Mouse (Mus musculus) heart, embryonic 16.5 days (tissue): ENCODE measurements around the gene Olfr350. TPM values are rescaled to one million over a fixed set of nuclear protein-coding genes. Genes with fewer than 3 reads are reported as not detected.

ENCODE experiments used
- ATAC-seq: fragments of 200-750 bp; cut with Nextera tagmentation; replicated peaks from 2 replicates; pipeline ENCODE4 v1.8.0; 2017; ENCODE audit warnings: moderate number of reproducible peaks; ENCODE audit not compliant: insufficient read depth, low FRiP score; ENCODE audit errors: extremely low read depth
- H3K27ac ChIP-seq: fragments of 300-500 bp; sonication (generic); 2 replicates; pipeline ENCODE4 v1.5.1; 2014; ENCODE audit warnings: mild to moderate bottlenecking, low read length, control low read depth, moderate library complexity
- H3K27me3 ChIP-seq: fragments of 300-500 bp; sonication (generic); 2 replicates; pipeline ENCODE4 v1.6.1; 2014; ENCODE audit warnings: low read length, mixed read lengths; ENCODE audit not compliant: control insufficient read depth, insufficient read depth
- H3K36me3 ChIP-seq: fragments of 300-500 bp; sonication (generic); 2 replicates; pipeline ENCODE4 v1.6.1; 2014; ENCODE audit not compliant: control insufficient read depth, insufficient read depth
- H3K4me1 ChIP-seq: fragments of 300-500 bp; sonication (generic); 2 replicates; pipeline ENCODE4 v1.6.1; 2014; ENCODE audit warnings: low read length, mixed read lengths; ENCODE audit not compliant: control insufficient read depth, insufficient read depth
- H3K4me2 ChIP-seq: fragments of 300-500 bp; sonication (generic); 2 replicates; pipeline ENCODE4 v1.6.1; 2014; ENCODE audit warnings: low read depth, mild to moderate bottlenecking, control low read depth, low read length
- H3K4me3 ChIP-seq: fragments of 300-500 bp; sonication (generic); 2 replicates; pipeline ENCODE4 v1.5.1; 2014; ENCODE audit warnings: mild to moderate bottlenecking, control low read depth, low read length
- H3K9ac ChIP-seq: fragments of 300-500 bp; sonication (generic); 2 replicates; pipeline ENCODE4 v1.6.1; 2014; ENCODE audit warnings: low read length, control low read depth
- H3K9me3 ChIP-seq: fragments of 300-500 bp; sonication (generic); replicated peaks from 2 replicates; pipeline ENCODE4 v1.6.1; 2016; ENCODE audit warnings: low read length; ENCODE audit not compliant: control insufficient read depth
- WGBS: fragments of 180-500 bp; shearing (Covaris S2); extraction: QIAGEN DNeasy Blood & Tissue Kit; methylation state at CpG from one replicate; pipeline ENCODE4 v1.1.7; 2014; 5-methylcytosine and 5-hydroxymethylcytosine counted together
- polyA plus RNA-seq: library from polyadenylated mRNA; unstranded; fragments of >200 nt; fragmentation: Nextera tagmentation; extraction: Ambion mirVana; gene quantifications from 2 replicates; pipeline ENCODE4 v1.2.1, GENCODE M21; 2015

Gene Olfr350
- polyA plus RNA-seq, result not detected in 2 replicates

DNA sequence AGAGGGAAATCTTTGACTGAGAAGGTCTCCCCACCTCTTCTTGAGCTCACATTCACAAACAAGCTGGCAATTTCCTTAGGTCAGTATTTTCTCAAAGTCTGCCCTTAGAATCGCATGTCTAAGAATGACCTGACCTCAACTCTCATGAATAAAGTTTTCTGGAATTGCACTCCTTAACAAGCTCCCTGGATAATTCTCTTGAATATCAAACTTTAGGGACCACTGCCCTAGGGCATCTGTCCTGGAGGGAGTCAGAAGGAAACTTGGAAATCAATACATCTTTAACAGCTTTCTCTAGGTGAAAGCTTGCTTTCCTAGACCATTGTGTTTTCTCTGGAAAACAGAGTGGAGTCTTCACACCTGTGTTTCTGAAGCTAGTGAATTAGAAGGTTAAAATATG, at the start of gene Olfr350:
TSS of gene Olfr350 (plus strand) at position 301 of the 400 bp plus-strand sequence.
- H3K27ac ChIP-seq, result no peak within 1 kb of the TSS
- H3K4me3 ChIP-seq, result no peak within 1 kb of the TSS
- peaks cover 9% of the 10 kb centered on the region for H3K9me3 ChIP-seq
- no peak within 1 kb of the TSS for H3K4me2 ChIP-seq
- no peaks in the 10 kb centered on the region for H3K27me3 ChIP-seq
- no peak within 1 kb of the TSS for H3K9ac ChIP-seq
- H3K36me3 ChIP-seq, result no peaks in the 10 kb centered on the region
- H3K4me1 ChIP-seq, result no peaks in the 10 kb centered on the region
- 69% methylated on average over 1 of the region's 1 CpGs for WGBS
- no peak for ATAC-seq

- no peaks in the 10 kb centered on the region for H3K4me1 ChIP-seq
- no peak for ATAC-seq
- WGBS, result 60% methylated on average over 1 of the region's 1 CpGs
These were observed 29.2 kb upstream of the Olfr350 start, which contains the start of gene Olfr3 for GRCm38 (mm10) chr2:36816932-36817331. Olfr3 (minus strand) TSS chr2:36817032.

GRCm38 (mm10) chr2:36862560-36862959, 16.4 kb downstream of the Olfr350 start, which contains the start of gene Olfr351:
Olfr351 (minus strand) TSS chr2:36862660.
- no peak for ATAC-seq
- WGBS, result 66% methylated on average over 1 of the region's 1 CpGs
- H3K4me1 ChIP-seq, result no peaks in the 10 kb centered on the region
- H3K27ac ChIP-seq, result no peak within 1 kb of the TSS
- H3K4me2 ChIP-seq, result no peak within 1 kb of the TSS
- H3K4me3 ChIP-seq, result no peak within 1 kb of the TSS
- no peaks in the 10 kb centered on the region for H3K27me3 ChIP-seq
- 0 out of 2 replicates have a peak, but pooled peaks cover 5% of the 10 kb centered on the region for H3K9me3 ChIP-seq
- no peaks in the 10 kb centered on the region for H3K36me3 ChIP-seq
- H3K9ac ChIP-seq, result no peak within 1 kb of the TSS

More at GRCm38 (mm10) chr2:36816932-36817331, 29.2 kb upstream of the Olfr350 start, which contains the start of gene Olfr3:
- Histone ChIP-seq H3K9me3 (peaks cover 7% of the 10 kb centered on the region), H3K4me3 (no peak within 1 kb of the TSS), H3K27me3 (no peaks in the 10 kb centered on the region), H3K4me2 (no peak within 1 kb of the TSS), H3K9ac (no peak within 1 kb of the TSS), H3K27ac (no peak within 1 kb of the TSS), H3K36me3 (no peaks in the 10 kb centered on the region)

GRCm38 (mm10) chr2:36868160-36868559, 22.1 kb downstream of the Olfr350 start, which contains the start of gene Olfr352:
Olfr352 (plus strand) TSS chr2:36868460.
- no peaks in the 10 kb centered on the region for H3K4me1 ChIP-seq
- H3K27me3 ChIP-seq, result no peaks in the 10 kb centered on the region
- 0 out of 2 replicates have a peak, but pooled peaks cover 5% of the 10 kb centered on the region for H3K9me3 ChIP-seq
- H3K27ac ChIP-seq, result no peak within 1 kb of the TSS
- no peak for ATAC-seq
- H3K9ac ChIP-seq, result no peak within 1 kb of the TSS
- 73% methylated on average over 1 of the region's 1 CpGs for WGBS
- H3K4me2 ChIP-seq, result no peak within 1 kb of the TSS
- H3K36me3 ChIP-seq, result no peaks in the 10 kb centered on the region
- H3K4me3 ChIP-seq, result no peak within 1 kb of the TSS

- ATAC-seq, result no peak
- H3K9ac ChIP-seq, result no peak within 1 kb of the TSS
These were observed 46.7 kb downstream of the Olfr350 start, which contains the start of gene Olfr353 for GRCm38 (mm10) chr2:36892836-36893235. Olfr353 (minus strand) TSS chr2:36892936.

DNA sequence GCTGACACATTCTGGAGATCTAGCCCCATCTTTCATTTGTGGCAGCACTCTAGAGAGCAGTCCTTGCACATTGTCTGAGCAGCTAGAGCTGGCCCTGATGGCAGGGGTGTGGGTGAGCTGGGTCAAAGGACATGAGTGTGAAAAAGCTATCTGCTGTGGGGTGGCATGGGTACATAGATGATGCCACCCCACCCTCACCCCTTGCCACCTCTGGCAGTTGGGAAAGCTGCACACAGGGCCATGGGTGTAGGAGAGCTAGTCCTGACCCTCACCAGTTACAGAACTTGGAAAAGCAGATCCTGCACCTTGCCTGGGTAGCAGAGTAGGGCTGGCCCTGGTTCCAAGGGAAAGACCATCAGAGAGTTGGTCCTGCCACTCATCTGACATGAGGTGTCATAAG, 51.0 kb downstream of the Olfr350 start:
- no peaks in the 10 kb centered on the region for H3K36me3 ChIP-seq
- H3K27ac ChIP-seq, result no peak overlapping the region
- no peak for ATAC-seq
- peaks cover 2% of the 10 kb centered on the region; the same call in 1 of the 2 replicates for H3K9me3 ChIP-seq
- no peaks in the 10 kb centered on the region for H3K4me1 ChIP-seq
- no peak overlapping the region for H3K4me2 ChIP-seq
- H3K9ac ChIP-seq, result no peak overlapping the region
- no peaks in the 10 kb centered on the region for H3K27me3 ChIP-seq
- H3K4me3 ChIP-seq, result no peak overlapping the region

More at GRCm38 (mm10) chr2:36892836-36893235, 46.7 kb downstream of the Olfr350 start, which contains the start of gene Olfr353:
- Histone ChIP-seq H3K4me2 (no peak within 1 kb of the TSS), H3K9me3 (no peaks in the 10 kb centered on the region; the same call in 1 of the 2 replicates), H3K4me3 (no peak within 1 kb of the TSS), H3K27me3 (no peaks in the 10 kb centered on the region), H3K4me1 (no peaks in the 10 kb centered on the region), H3K27ac (no peak within 1 kb of the TSS), H3K36me3 (no peaks in the 10 kb centered on the region)

Other genes starting within 250 kb of the Olfr350 start
- gene Olfr345, start 206.3 kb upstream of the Olfr350 start, polyA plus RNA-seq, result not detected in 2 replicates
- gene Olfr346, start 160.5 kb upstream of the Olfr350 start, polyA plus RNA-seq, result not detected in 2 replicates
- gene Olfr347, start 114.4 kb upstream of the Olfr350 start, polyA plus RNA-seq, result not detected in 2 replicates
- not detected in 2 replicates for gene Olfr348, start 62.0 kb upstream of the Olfr350 start, polyA plus RNA-seq
- gene Olfr50, start 55.8 kb upstream of the Olfr350 start, polyA plus RNA-seq, result not detected in 2 replicates
- gene Olfr3, start 29.3 kb upstream of the Olfr350 start, polyA plus RNA-seq, result not detected in 2 replicates
- not detected in 2 replicates for gene Olfr351, start 16.4 kb downstream of the Olfr350 start, polyA plus RNA-seq
- gene Olfr352, start 22.1 kb downstream of the Olfr350 start, polyA plus RNA-seq, result not detected in 2 replicates
- not detected in 2 replicates for gene Olfr353, start 46.6 kb downstream of the Olfr350 start, polyA plus RNA-seq
- gene Olfr354, start 59.4 kb downstream of the Olfr350 start, polyA plus RNA-seq, result not detected in 2 replicates
- not detected in 2 replicates for gene Olfr355, start 82.6 kb downstream of the Olfr350 start, polyA plus RNA-seq
- not detected in 2 replicates for gene Olfr356, start 90.8 kb downstream of the Olfr350 start, polyA plus RNA-seq
- not detected in 2 replicates for gene Olfr357, start 147.5 kb downstream of the Olfr350 start, polyA plus RNA-seq
- gene Olfr358, start 163.0 kb downstream of the Olfr350 start, polyA plus RNA-seq, result not detected in 2 replicates
- not detected in 2 replicates for gene Olfr360, start 219.4 kb downstream of the Olfr350 start, polyA plus RNA-seq
- not detected in 2 replicates for gene Olfr361, start 243.0 kb downstream of the Olfr350 start, polyA plus RNA-seq